Mouse (Mus musculus): ENCODE measurements around the gene Ankrd13a. TPM values are rescaled to one million over a fixed set of nuclear protein-coding genes. Genes with fewer than 3 reads are reported as not detected.
"Not testable (repeated sequence)": the region's sequence is repeated elsewhere in the genome, so short reads cannot be mapped to it uniquely, and the experiment has no call there.

The Ankrd13a gene
- polyA plus RNA-seq, 1 experiment from 2014 or later = 89.3 TPM

- not testable (repeated sequence) for H3K4me1 ChIP-seq; H3K9ac ChIP-seq; H3K27ac ChIP-seq; H3K9me3 ChIP-seq; H3K27me3 ChIP-seq (replicated peaks); H3K36me3 ChIP-seq; H3K4me2 ChIP-seq (replicated peaks); ATAC-seq (ENCODE audit: low FRiP score, low read depth); H3K4me3 ChIP-seq
- 80% methylated on average over 3 of the region's 5 CpGs for WGBS
These were observed 78.9 kb downstream of the Ankrd13a start, which contains the start of gene 4930519G04Rik for GRCm38 (mm10) chr5:114853364-114853763. 4930519G04Rik (plus strand) TSS chr5:114853664.

Small RNAs within 50 kb of the gene (microRNA-seq; reads per million reads assigned to microRNA genes)
- 49.4 reads per million, percentile 42 among the genes with 10 or more reads in this experiment for gene Mir6240

Other genes with a start within 250 kb of the Ankrd13a start
- 7.2 and 8.0 TPM in 2 replicates for gene Fam222a, start 206.7 kb upstream of the Ankrd13a start, polyA plus RNA-seq (2016; fragmentation: Nextera tagmentation; extraction: Ambion mirVana)
- gene Trpv4, start 116.3 kb upstream of the Ankrd13a start, polyA plus RNA-seq (2016; fragmentation: Nextera tagmentation; extraction: Ambion mirVana) = 0.95 and 1.1 TPM in 2 replicates
- gene Gltp, start 83.7 kb upstream of the Ankrd13a start, polyA plus RNA-seq (2016; fragmentation: Nextera tagmentation; extraction: Ambion mirVana) = 58.6 and 61.0 TPM in 2 replicates
- 20.4 and 23.4 TPM in 2 replicates for gene Tchp, start 66.9 kb upstream of the Ankrd13a start, polyA plus RNA-seq (2016; fragmentation: Nextera tagmentation; extraction: Ambion mirVana)
- 53.9 and 57.2 TPM in 2 replicates for gene Git2, start 840 bp downstream of the Ankrd13a start, polyA plus RNA-seq (2016; fragmentation: Nextera tagmentation; extraction: Ambion mirVana)
- gene 1500011B03Rik, start 48.8 kb downstream of the Ankrd13a start, polyA plus RNA-seq (2016; fragmentation: Nextera tagmentation; extraction: Ambion mirVana) = 190 and 192 TPM in 2 replicates
- not detected in 2 replicates for gene 4930519G04Rik, start 79.0 kb downstream of the Ankrd13a start, polyA plus RNA-seq (2016; fragmentation: Nextera tagmentation; extraction: Ambion mirVana)
- 0.45 and 0.71 TPM in 2 replicates for gene Gm9936, start 84.0 kb downstream of the Ankrd13a start, polyA plus RNA-seq (2016; fragmentation: Nextera tagmentation; extraction: Ambion mirVana)
- 1.3 and 2.5 TPM in 2 replicates for gene Oasl2, start 122.3 kb downstream of the Ankrd13a start, polyA plus RNA-seq (2016; fragmentation: Nextera tagmentation; extraction: Ambion mirVana)
- 0.38 and 0.61 TPM in 2 replicates for gene Oasl1, start 148.6 kb downstream of the Ankrd13a start, polyA plus RNA-seq (2016; fragmentation: Nextera tagmentation; extraction: Ambion mirVana)
- gene 2210016L21Rik, start 167.5 kb downstream of the Ankrd13a start, polyA plus RNA-seq (2016; fragmentation: Nextera tagmentation; extraction: Ambion mirVana) = 66.7 and 70.0 TPM in 2 replicates
- gene Hnf1a, start 196.4 kb downstream of the Ankrd13a start, polyA plus RNA-seq (2016; fragmentation: Nextera tagmentation; extraction: Ambion mirVana) = 0.05 TPM in 1 of 2 replicates, not detected in the other
- 43.5 and 46.7 TPM in 2 replicates for gene Sppl3, start 236.5 kb downstream of the Ankrd13a start, polyA plus RNA-seq (2016; fragmentation: Nextera tagmentation; extraction: Ambion mirVana)